In the genomic region with DNA sequence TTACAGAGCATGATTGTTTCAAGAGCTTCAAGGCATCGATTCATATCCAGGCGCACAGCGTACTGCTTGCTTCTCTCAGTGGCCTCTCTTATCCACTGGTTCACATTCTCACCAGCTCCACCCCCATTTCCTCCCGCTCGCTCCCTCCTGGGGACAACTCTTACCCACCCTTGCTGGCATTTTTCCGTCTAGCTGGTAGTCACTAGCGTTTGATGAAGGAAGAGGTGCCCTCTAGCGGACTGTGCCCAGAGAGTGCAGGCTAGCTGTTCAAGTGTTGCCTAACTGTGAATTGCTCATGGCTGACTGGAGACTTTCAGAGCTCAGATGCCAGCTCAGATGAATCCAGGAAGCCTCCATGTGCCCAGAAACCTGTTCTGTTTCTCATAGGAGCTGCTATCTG, we compare ENCODE assay signal across 8 mouse cellular contexts.
DNase-seq lines count a peak whose midpoint lies in the region; ATAC-seq lines count a peak whose summit lies in the region.

No protein-coding gene starts in this region.

- H3K36me3 ChIP-seq in embryonic facial prominence, embryonic 12.5 days, result no peaks in the 10 kb centered on the region
- H3K36me3 ChIP-seq in kidney, embryonic 14.5 days (ENCODE audit: control insufficient read depth, insufficient read depth, low read length), result no peaks in the 10 kb centered on the region
- H3K36me3 ChIP-seq in stomach, embryonic 16.5 days (ENCODE audit: control insufficient read depth, insufficient read depth, low read length), result no peaks in the 10 kb centered on the region

- peaks cover 6% of the 10 kb centered on the region for H3K9me3 ChIP-seq in embryonic facial prominence, embryonic 12.5 days
- peaks cover 3% of the 10 kb centered on the region; the same call in 1 of the 2 replicates for H3K9me3 ChIP-seq in kidney, embryonic 14.5 days (ENCODE audit: control insufficient read depth, low read length)
- no peaks in the 10 kb centered on the region for H3K9me3 ChIP-seq in stomach, embryonic 16.5 days (replicated peaks; ENCODE audit: control insufficient read depth, low read length)

- H3K27ac ChIP-seq in embryonic facial prominence, embryonic 12.5 days, result no peak overlapping the region
- no peak overlapping the region for H3K27ac ChIP-seq in kidney, embryonic 14.5 days (ENCODE audit: low read depth, low read length)
- H3K27ac ChIP-seq in stomach, embryonic 16.5 days (ENCODE audit: low read length), result no peak overlapping the region

- no peaks in the 10 kb centered on the region for H3K27me3 ChIP-seq in embryonic facial prominence, embryonic 12.5 days
- H3K27me3 ChIP-seq in kidney, embryonic 14.5 days (ENCODE audit: control insufficient read depth, insufficient read depth, low read length), result no peaks in the 10 kb centered on the region
- H3K27me3 ChIP-seq in stomach, embryonic 16.5 days (ENCODE audit: control insufficient read depth, insufficient read depth, low read length), result no peaks in the 10 kb centered on the region

- 0 out of 2 replicates have a peak, but pooled peaks cover 11% of the 10 kb centered on the region for H3K4me1 ChIP-seq in embryonic facial prominence, embryonic 12.5 days
- peaks cover 7% of the 10 kb centered on the region; the same call in 1 of the 2 replicates for H3K4me1 ChIP-seq in kidney, embryonic 14.5 days (ENCODE audit: control insufficient read depth, insufficient read depth, low read length)
- no peaks in the 10 kb centered on the region for H3K4me1 ChIP-seq in stomach, embryonic 16.5 days (ENCODE audit: control insufficient read depth, insufficient read depth, low read length)

- peak; percentile 87 for DNase-seq in 3T3-L1 (ENCODE audit: low read depth, low spot score)
- peak; percentile 69 for DNase-seq in adrenal gland, postnatal 25 days
- DNase-seq in heart, adult 9 months (ENCODE audit: low spot score in 2 of 2), result peak; percentile 23 to 43
- DNase-seq in liver, result peak; percentile 77

- no peak overlapping the region for H3K9ac ChIP-seq in embryonic facial prominence, embryonic 12.5 days
- no peak overlapping the region for H3K9ac ChIP-seq in kidney, embryonic 14.5 days (ENCODE audit: low read depth, low read length)
- no peak overlapping the region for H3K9ac ChIP-seq in stomach, embryonic 16.5 days (ENCODE audit: low read length)

- ATAC-seq in embryonic facial prominence, embryonic 12.5 days (ENCODE audit: insufficient number of reproducible peaks, insufficient read depth, low FRiP score, low TSS enrichment), result peak; percentile 66; the same call in 1 of the 2 replicates
- ATAC-seq in kidney, embryonic 14.5 days (ENCODE audit: low FRiP score, low TSS enrichment), result peak; percentile 66
- ATAC-seq in monocyte, adult 5-6 weeks (replicated peaks; ENCODE audit: insufficient number of reproducible peaks, low FRiP score, low TSS enrichment, poor library complexity, severe bottlenecking), result peak; percentile 68; the same call in 1 of the 2 replicates
- ATAC-seq in stomach, embryonic 16.5 days (ENCODE audit: insufficient read depth, low FRiP score), result peak; percentile 76; the same call in 1 of the 2 replicates

- H3K4me2 ChIP-seq in embryonic facial prominence, embryonic 12.5 days (replicated peaks), result peak overlapping the region; percentile 24; the same call in 1 of the 2 replicates
- peak overlapping the region; percentile 15 for H3K4me2 ChIP-seq in kidney, embryonic 14.5 days (replicated peaks; ENCODE audit: low read depth, low read length)
- H3K4me2 ChIP-seq in stomach, embryonic 16.5 days (ENCODE audit: low read depth, low read length), result no peak overlapping the region

- 3% methylated on average over 8 of the region's 8 CpGs for WGBS in embryonic facial prominence, embryonic 12.5 days
- 9% methylated on average over 8 of the region's 8 CpGs for WGBS in kidney, embryonic 14.5 days
- WGBS in stomach, embryonic 16.5 days, result 3% methylated on average over 8 of the region's 8 CpGs

- H3K4me3 ChIP-seq in embryonic facial prominence, embryonic 12.5 days, result 0 out of 2 replicates have a peak overlapping the region, but pooled peaks have one; percentile 6
- no peak overlapping the region for H3K4me3 ChIP-seq in kidney, embryonic 14.5 days (ENCODE audit: low read length)
- no peak overlapping the region for H3K4me3 ChIP-seq in stomach, embryonic 16.5 days (replicated peaks; ENCODE audit: low read length)

Comparison
In these comparisons a context has a peak if more than half of its experiments do, and no peak if none do; other contexts are left out.
1. DNase-seq: peak in every context shown above with its lines; median percentile 87 in 3T3-L1; 77 in liver; 69 in adrenal gland, postnatal 25 days; 33 in heart, adult 9 months.